Mouse (Mus musculus) urinary bladder, postnatal 4 days (tissue): ENCODE measurements around the gene Fam217a.
"Not testable (repeated sequence)": the region's sequence is repeated elsewhere in the genome, so short reads cannot be mapped to it uniquely, and the experiment has no call there.

Experiments
- DNase-seq, 2 experiments: peaks; one replicate each; pipeline ENCODE4 v3.0.0; 2021 to 2022; ENCODE audit warnings: low spot score in 2 of 2

Fam217a gene

GRCm38 (mm10) chr13:34874736-34875135 is 49.4 kb downstream of the Fam217a start:
- DNase-seq: not testable (repeated sequence)

DNA sequence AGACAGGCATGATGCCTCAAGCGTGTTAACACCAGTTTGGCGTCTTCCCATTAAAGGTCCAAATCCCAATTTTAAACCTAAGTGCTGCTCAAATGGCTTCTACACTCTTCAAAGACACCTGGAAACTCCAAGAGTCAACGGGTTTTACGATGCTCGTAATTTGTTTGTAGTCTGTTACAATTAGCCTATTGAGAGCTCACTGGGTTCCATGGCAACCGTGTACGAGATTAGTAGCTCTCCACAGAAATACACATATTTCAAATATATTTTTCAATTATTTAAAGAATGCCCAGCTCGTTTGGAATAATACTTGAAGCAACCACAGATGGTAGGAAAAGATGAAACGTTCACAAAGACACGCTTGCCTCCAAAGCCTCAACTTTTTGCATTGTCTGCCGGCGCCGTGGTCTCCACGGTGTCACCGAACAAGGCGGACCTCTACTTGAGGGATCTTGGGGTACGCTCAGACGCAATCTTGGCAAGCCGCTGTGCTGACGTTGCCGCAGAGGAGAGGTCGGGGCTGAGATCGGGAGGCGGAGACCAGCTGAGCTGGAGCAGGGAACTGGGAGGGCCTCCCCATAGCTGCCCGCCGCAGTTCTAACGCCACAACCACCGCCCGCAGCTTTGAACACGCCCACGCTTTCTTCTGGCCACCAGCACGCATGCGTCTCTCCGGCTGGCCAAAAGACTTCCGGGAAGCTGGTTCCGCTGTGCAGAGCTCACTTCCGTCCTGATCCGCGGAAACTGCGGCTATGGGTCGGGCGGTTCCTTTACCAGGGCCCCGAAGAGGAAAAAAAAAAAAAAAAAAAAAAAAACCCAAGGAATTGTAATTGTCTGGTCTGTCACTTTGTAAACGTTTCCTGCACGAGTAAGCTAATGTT is 50.1 kb downstream of the Fam217a start:
- peak; percentile 93 to 95 for DNase-seq

GRCm38 (mm10) chr13:34864420-34865169 is 59.5 kb downstream of the Fam217a start:
- DNase-seq: no peak

- not testable (repeated sequence) for DNase-seq
These were observed 62.9 kb downstream of the Fam217a start for GRCm38 (mm10) chr13:34861166-34861565.
